Mouse (Mus musculus): ENCODE data around the gene Trpv4. TPM values are rescaled to one million over a fixed set of nuclear protein-coding genes. Genes with fewer than 3 reads are reported as not detected.

Gene Trpv4
- polyA plus RNA-seq, 1 experiment from 2014 or later: 10.8 TPM

DNA sequence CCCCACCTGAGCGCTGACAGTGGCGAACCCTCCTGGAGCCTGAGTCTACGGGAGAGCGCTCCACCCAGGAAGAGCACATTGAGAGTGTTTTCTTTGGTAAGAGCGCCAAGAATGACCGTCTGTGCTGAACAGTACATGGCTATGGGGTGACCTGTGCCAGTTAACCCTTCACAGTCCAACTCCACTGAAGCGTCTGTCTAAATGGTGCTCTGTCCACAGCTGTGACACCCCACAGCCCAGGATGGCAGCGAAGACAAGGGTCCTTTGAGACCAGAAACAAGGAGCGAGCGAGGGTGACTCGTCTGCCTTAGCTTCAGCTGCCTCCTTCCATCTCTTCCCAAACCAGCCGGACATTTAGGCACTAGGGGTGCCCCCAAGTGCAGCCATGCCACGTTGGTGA lies 30.5 kb upstream of the Trpv4 start:
- Histone ChIP-seq H3K9ac (0 out of 2 replicates have a peak overlapping the region, but pooled peaks have one; percentile 85), H3K36me3 (no peaks in the 10 kb centered on the region), H3K9me3 (no peaks in the 10 kb centered on the region), H3K4me3 (no peak overlapping the region), H3K27me3 (no peaks in the 10 kb centered on the region), H3K27ac (no peak overlapping the region), H3K4me1 (peaks cover 16% of the 10 kb centered on the region), H3K4me2 (no peak overlapping the region)
- WGBS: 82% methylated on average over 13 of the region's 13 CpGs
- no peak for ATAC-seq (ENCODE audit: insufficient number of reproducible peaks, insufficient read depth, low FRiP score, low TSS enrichment, low read depth)

DNA sequence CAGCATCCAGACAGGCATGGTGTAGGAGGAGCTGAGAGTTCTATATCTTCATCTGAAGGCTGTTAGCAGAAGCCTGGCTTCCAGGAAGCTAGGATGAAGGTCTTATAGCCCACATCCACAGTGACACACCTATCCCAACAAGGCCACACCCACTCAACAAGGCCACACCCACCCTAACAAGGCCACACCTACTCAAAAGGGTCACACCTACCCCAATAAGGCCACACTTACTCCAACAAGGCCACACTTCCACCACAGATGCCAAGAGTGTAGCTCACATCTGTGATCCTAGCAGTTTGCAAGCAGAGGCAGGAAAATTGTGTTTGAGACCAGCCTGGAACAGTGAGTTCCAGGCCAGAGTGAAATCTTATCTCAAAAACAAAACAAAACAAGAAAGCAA lies 29.7 kb upstream of the Trpv4 start:
- Histone ChIP-seq H3K9ac (no peak overlapping the region), H3K27ac (no peak overlapping the region), H3K4me3 (no peak overlapping the region), H3K4me1 (peaks cover 17% of the 10 kb centered on the region), H3K36me3 (no peaks in the 10 kb centered on the region), H3K4me2 (no peak overlapping the region), H3K9me3 (no peaks in the 10 kb centered on the region), H3K27me3 (no peaks in the 10 kb centered on the region)
- ATAC-seq (ENCODE audit: insufficient number of reproducible peaks, insufficient read depth, low FRiP score, low TSS enrichment, low read depth): no peak

DNA sequence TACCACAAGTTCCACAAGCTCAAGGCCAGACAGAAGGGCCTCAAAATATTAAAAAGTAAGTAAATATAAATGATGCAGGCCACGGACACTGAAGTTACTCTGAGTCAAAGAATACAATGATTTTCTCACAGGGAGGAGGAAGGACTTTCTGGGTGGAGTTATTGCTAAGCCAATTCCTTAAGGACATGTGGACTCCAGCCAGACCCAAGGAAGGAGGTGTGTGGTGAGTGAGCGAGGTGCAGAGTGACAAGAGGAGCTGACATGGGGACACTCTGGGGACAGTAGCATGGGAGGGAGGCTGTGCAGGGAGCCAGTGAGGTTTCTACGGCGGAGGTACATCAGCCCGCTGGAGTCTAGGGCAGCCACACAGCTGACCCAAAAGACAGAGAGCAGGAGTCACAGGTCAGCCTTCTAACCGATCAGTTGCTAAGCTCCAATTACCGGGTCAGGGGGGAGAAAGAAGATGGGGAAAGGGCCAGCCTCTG lies 28.5 kb upstream of the Trpv4 start:
- Histone ChIP-seq H3K27ac (no peak overlapping the region), H3K4me2 (no peak overlapping the region), H3K4me1 (peaks cover 23% of the 10 kb centered on the region), H3K4me3 (no peak overlapping the region), H3K27me3 (no peaks in the 10 kb centered on the region), H3K9ac (peak overlapping the region; percentile 46; the same call in 1 of the 2 replicates), H3K36me3 (no peaks in the 10 kb centered on the region), H3K9me3 (no peaks in the 10 kb centered on the region)
- no peak for ATAC-seq (ENCODE audit: insufficient number of reproducible peaks, insufficient read depth, low FRiP score, low TSS enrichment, low read depth)
- 54% methylated on average over 7 of the region's 7 CpGs for WGBS

GRCm38 (mm10) chr5:114685986-114686385 lies 27.8 kb upstream of the Trpv4 start:
- Histone ChIP-seq H3K9ac (no peak overlapping the region), H3K4me2 (no peak overlapping the region), H3K27ac (no peak overlapping the region), H3K36me3 (no peaks in the 10 kb centered on the region), H3K4me3 (no peak overlapping the region), H3K27me3 (no peaks in the 10 kb centered on the region), H3K9me3 (no peaks in the 10 kb centered on the region), H3K4me1 (peaks cover 27% of the 10 kb centered on the region)
- WGBS: 92% methylated on average over 5 of the region's 5 CpGs
- ATAC-seq (ENCODE audit: insufficient number of reproducible peaks, insufficient read depth, low FRiP score, low TSS enrichment, low read depth): no peak

DNA sequence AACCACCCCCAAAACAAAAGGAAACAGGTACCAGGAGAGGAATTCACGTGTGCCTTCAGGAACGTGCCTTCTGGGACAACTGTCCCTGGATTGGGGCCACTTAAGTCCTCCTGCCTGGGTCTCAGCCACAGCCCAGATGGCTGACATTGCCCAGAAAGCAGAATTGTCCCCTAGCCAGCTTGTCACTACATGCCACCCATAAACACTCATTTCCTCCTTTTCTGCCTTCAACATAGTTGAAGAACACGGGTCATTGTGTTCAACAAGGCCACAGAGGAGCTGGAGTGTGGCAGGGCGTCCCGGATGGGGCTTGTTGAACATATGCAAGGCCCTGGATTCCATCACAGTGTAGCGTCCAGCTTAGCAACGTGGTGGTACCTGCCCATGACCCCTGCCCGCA lies 23.5 kb upstream of the Trpv4 start:
- no peaks in the 10 kb centered on the region for H3K27me3 ChIP-seq
- peak overlapping the region; percentile 57; the same call in 1 of the 2 replicates for H3K27ac ChIP-seq
- H3K4me2 ChIP-seq: no peak overlapping the region
- H3K9ac ChIP-seq: no peak overlapping the region; the same call in 1 of the 2 replicates
- no peaks in the 10 kb centered on the region for H3K9me3 ChIP-seq
- peaks cover 28% of the 10 kb centered on the region for H3K4me1 ChIP-seq
- ATAC-seq (ENCODE audit: insufficient number of reproducible peaks, insufficient read depth, low FRiP score, low TSS enrichment, low read depth): no peak
- peaks cover 13% of the 10 kb centered on the region for H3K36me3 ChIP-seq
- H3K4me3 ChIP-seq: no peak overlapping the region
- 73% methylated on average over 8 of the region's 8 CpGs for WGBS

DNA sequence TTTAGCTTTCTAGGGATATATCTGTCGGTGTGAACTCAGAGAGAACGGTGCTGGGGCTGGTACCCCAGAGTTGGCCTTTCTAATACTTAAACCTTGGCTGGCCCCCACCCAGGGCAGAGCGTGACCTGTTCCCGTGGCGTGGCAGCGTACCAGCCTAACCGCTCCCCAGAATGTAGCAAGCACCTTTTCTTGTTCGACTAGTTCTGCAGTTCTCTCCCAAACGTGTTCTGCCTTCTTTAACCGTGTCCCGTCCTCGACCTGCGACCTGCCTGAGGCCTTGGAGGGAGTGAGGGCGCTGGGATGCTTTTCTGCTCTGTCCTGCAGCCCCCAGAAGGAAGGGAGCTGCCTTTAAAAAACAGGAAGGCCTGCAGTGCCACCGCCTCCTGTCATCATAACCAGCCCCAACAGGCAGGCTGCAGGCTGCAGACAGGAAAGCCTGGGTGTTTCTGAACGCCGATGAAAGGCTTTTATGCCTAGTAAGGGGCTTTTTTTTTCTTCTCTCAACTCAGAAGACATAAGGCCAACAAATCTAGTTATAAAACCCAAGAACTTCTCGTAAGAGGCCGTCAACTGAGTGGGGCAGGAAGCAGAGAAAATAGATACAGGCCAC lies 22.6 kb upstream of the Trpv4 start:
- peaks cover 28% of the 10 kb centered on the region for H3K4me1 ChIP-seq
- H3K27me3 ChIP-seq: no peaks in the 10 kb centered on the region
- no peak overlapping the region for H3K4me3 ChIP-seq
- H3K9me3 ChIP-seq: no peaks in the 10 kb centered on the region
- peaks cover 20% of the 10 kb centered on the region for H3K36me3 ChIP-seq
- H3K4me2 ChIP-seq: no peak overlapping the region
- peak overlapping the region; percentile 11; the same call in 1 of the 2 replicates for H3K9ac ChIP-seq
- peak overlapping the region; percentile 57 for H3K27ac ChIP-seq
- 54% methylated on average over 19 of the region's 19 CpGs for WGBS
- no peak for ATAC-seq (ENCODE audit: insufficient number of reproducible peaks, insufficient read depth, low FRiP score, low TSS enrichment, low read depth)

DNA sequence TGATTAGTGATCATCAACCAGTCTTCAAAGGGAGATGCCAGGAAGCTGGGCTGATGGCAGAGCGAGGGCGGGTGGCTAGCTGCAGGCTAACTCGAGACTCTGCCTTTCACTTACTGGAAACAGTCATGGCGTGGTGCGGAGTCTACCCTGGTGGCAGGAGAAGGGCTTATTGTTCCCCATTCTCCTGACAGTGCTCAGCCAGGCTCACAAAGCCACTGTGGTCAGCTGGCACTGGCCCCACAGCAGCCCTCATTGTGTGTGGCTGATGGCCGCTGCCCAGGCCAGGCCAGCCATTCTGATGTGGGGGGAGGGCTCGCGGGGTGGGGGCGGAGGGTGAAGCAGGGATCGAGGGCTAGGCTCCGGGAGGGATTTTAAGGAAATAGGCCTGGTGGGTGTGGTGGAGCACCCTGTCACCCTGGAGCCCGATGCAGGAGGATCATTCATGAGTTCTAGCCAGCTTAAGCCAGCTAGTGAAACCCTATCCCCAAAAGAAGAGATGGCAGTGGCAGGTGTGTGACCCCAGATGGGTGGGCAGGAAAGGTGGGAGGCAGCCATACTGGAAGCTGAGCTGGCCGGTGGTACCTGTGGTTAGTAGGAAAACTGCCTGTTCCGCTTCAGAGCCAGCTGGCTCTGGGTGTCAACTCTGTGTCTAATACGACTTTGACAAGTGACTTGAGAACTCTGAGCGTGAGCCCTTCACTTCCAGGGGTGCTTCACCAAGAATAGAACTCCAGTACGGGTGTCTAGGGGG lies 21.8 kb upstream of the Trpv4 start:
- 60% methylated on average over 17 of the region's 17 CpGs for WGBS

DNA sequence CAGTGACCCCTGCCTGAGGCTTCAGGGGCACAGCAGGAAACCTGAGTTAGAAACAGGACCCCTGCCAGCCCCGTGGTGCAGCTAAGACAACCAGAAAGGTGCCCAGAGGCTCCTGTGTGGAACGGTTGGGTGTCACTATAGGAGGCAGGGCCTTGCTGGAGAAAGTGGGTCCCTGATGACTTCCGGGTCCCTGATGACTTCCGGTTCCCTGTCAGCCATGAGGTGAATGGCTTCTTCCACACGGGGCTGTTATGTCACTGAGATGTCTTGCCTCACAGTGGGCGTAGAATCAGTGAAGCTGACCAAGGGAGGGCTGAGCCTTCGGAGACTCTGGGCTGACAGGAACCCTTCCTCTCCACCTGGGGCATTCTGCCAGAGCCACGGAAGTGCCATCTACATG lies 16.4 kb upstream of the Trpv4 start:
- H3K27me3 ChIP-seq: no peaks in the 10 kb centered on the region
- H3K4me2 ChIP-seq: no peak overlapping the region
- no peak for ATAC-seq (ENCODE audit: insufficient number of reproducible peaks, insufficient read depth, low FRiP score, low TSS enrichment, low read depth)
- no peak overlapping the region for H3K27ac ChIP-seq
- peaks cover 49% of the 10 kb centered on the region for H3K36me3 ChIP-seq
- no peak overlapping the region for H3K4me3 ChIP-seq
- no peaks in the 10 kb centered on the region for H3K9me3 ChIP-seq
- 85% methylated on average over 8 of the region's 8 CpGs for WGBS
- H3K4me1 ChIP-seq: peaks cover 5% of the 10 kb centered on the region; the same call in 1 of the 2 replicates
- H3K9ac ChIP-seq: peak overlapping the region; percentile 21; the same call in 1 of the 2 replicates

More for the DNA sequence above, 21.8 kb upstream of the Trpv4 start:
- H3K9me3 ChIP-seq: no peaks in the 10 kb centered on the region
- peak overlapping the region; percentile 57; the same call in 1 of the 2 replicates for H3K27ac ChIP-seq
- peaks cover 23% of the 10 kb centered on the region for H3K36me3 ChIP-seq
- H3K4me3 ChIP-seq: no peak overlapping the region
- H3K9ac ChIP-seq: peak overlapping the region; percentile 11; the same call in 1 of the 2 replicates
- H3K4me1 ChIP-seq: peaks cover 32% of the 10 kb centered on the region
- H3K27me3 ChIP-seq: no peaks in the 10 kb centered on the region
- ATAC-seq (ENCODE audit: insufficient number of reproducible peaks, insufficient read depth, low FRiP score, low TSS enrichment, low read depth): no peak
- H3K4me2 ChIP-seq: no peak overlapping the region

DNA sequence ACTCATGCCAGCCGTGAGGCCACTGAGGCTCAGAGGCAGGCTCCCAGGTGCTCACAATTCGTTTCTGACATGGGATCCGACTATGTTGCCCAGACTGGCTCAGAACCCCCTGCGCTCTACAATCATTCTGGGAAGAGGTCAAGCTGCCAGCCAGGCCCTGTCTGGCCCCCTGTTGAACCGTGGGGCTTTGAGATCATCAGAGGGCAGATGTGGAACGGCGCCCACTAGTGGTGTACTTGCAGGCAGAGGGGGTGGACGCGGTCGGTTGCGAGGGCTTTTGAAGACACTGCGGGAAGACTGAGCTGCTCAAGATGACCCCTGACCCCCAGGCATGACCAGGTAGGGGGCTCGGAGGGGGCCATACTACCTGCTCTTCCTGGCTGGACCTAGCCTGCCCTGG lies 14.9 kb upstream of the Trpv4 start:
- H3K36me3 ChIP-seq: peaks cover 49% of the 10 kb centered on the region
- ATAC-seq (ENCODE audit: insufficient number of reproducible peaks, insufficient read depth, low FRiP score, low TSS enrichment, low read depth): no peak
- H3K9me3 ChIP-seq: no peaks in the 10 kb centered on the region
- WGBS: 87% methylated on average over 13 of the region's 13 CpGs
- H3K4me2 ChIP-seq: no peak overlapping the region
- no peak overlapping the region for H3K4me3 ChIP-seq
- no peaks in the 10 kb centered on the region for H3K27me3 ChIP-seq
- H3K27ac ChIP-seq: no peak overlapping the region
- no peak overlapping the region for H3K9ac ChIP-seq
- H3K4me1 ChIP-seq: peaks cover 5% of the 10 kb centered on the region; the same call in 1 of the 2 replicates

DNA sequence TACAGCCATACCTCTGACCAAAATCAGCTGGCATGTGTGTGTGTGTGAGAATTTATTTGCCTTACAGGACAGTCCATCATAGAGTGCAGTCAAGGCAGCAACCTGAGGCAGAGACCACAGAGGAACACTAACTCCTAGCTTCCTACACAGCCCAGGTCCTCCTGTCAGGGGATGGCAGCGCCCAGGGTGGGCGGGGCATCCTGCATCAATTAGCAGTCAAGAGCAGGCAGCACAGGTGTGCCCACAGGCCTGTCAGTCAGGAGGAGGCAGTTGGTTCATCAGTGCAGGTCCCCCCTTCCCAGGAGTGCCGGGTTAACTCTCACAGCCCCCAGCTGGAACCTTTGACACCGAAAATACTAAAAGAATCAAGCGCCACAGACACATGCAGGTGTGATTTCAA lies 10.8 kb upstream of the Trpv4 start:
- H3K9me3 ChIP-seq: no peaks in the 10 kb centered on the region
- H3K27ac ChIP-seq: no peak overlapping the region
- WGBS: 92% methylated on average over 5 of the region's 5 CpGs
- H3K4me3 ChIP-seq: no peak overlapping the region
- H3K36me3 ChIP-seq: peaks cover 16% of the 10 kb centered on the region
- no peak overlapping the region; the same call in 1 of the 2 replicates for H3K9ac ChIP-seq
- H3K4me2 ChIP-seq: no peak overlapping the region
- no peaks in the 10 kb centered on the region for H3K27me3 ChIP-seq
- H3K4me1 ChIP-seq: peaks cover 31% of the 10 kb centered on the region
- no peak for ATAC-seq (ENCODE audit: insufficient number of reproducible peaks, insufficient read depth, low FRiP score, low TSS enrichment, low read depth)

DNA sequence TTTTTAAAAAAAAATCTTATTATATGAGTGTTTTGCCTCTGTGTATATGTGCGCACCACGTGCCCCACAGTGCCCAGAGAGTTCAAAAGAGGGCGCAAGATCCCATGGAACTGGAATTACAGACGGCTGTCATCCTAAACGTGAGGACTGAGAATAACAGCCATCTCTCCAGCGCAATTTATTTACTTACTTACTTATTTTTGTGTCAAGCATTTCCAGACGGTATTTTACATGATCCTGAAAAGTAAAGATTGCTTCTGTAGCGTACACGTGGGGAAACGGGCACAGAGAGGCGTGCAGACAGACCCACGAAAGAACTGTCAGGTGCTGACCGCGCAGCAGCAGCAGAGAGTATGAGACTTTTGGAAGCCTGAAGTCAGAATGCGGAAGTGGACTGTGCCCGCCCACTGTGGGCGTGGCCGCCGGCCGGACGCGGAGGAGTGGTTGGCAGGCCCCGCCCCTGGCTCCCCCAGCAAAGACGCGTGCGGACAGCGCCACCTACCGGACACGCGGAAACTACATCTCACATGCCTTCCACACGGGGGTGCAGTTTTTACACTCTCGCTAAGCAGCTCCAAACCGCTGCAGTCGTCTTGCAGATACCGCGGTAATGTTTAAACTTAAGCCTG lies 9.1 kb upstream of the Trpv4 start:
- 3% methylated on average over 36 of the region's 36 CpGs for WGBS
- ATAC-seq (ENCODE audit: insufficient number of reproducible peaks, insufficient read depth, low FRiP score, low TSS enrichment, low read depth): peak; percentile 82
- H3K4me2 ChIP-seq: peak overlapping the region; percentile 59
- peaks cover 3% of the 10 kb centered on the region; the same call in 1 of the 2 replicates for H3K36me3 ChIP-seq
- peak overlapping the region; percentile 35 for H3K4me3 ChIP-seq
- H3K27me3 ChIP-seq: no peaks in the 10 kb centered on the region
- H3K9ac ChIP-seq: 0 out of 2 replicates have a peak overlapping the region, but pooled peaks have one; percentile 17
- peaks cover 31% of the 10 kb centered on the region for H3K4me1 ChIP-seq
- no peaks in the 10 kb centered on the region for H3K9me3 ChIP-seq
- H3K27ac ChIP-seq: 0 out of 2 replicates have a peak overlapping the region, but pooled peaks have one; percentile 19

Data from embryonic facial prominence, embryonic 13.5 days (tissue).